Mouse (Mus musculus) hindbrain, postnatal 0 days (tissue): ENCODE results near the gene Lipc. TPM values are rescaled to one million over a fixed set of nuclear protein-coding genes. Genes with fewer than 3 reads are reported as not detected.

Source experiments
- ATAC-seq: fragments of 200-750 bp; cut with Nextera tagmentation; 2 replicates; pipeline ENCODE4 v1.8.0; 2017; ENCODE audit warnings: mild to moderate bottlenecking, moderate TSS enrichment, moderate library complexity
- DNase-seq: peaks from one replicate; pipeline ENCODE4 v3.0.0-alpha.2; 2015; ENCODE audit warnings: low spot score
- H3K27ac ChIP-seq: fragments of 300-500 bp; sonication (generic); 2 replicates; pipeline ENCODE4 v1.5.1; 2014; ENCODE audit warnings: mild to moderate bottlenecking
- H3K27me3 ChIP-seq: fragments of 300-500 bp; sonication (generic); 2 replicates; pipeline ENCODE4 v1.6.1; 2014; ENCODE audit warnings: low read length, mixed read lengths; ENCODE audit not compliant: insufficient read depth
- H3K36me3 ChIP-seq: fragments of 300-500 bp; sonication (generic); 2 replicates; pipeline ENCODE4 v1.6.1; 2014; ENCODE audit warnings: low read length, mixed read lengths; ENCODE audit not compliant: insufficient read depth
- H3K4me1 ChIP-seq: fragments of 300-500 bp; sonication (generic); 2 replicates; pipeline ENCODE4 v1.6.1; 2014; ENCODE audit warnings: antibody characterized with exemption, low read length, mixed read lengths; ENCODE audit not compliant: insufficient read depth
- H3K4me2 ChIP-seq: fragments of 300-500 bp; sonication (generic); 2 replicates; pipeline ENCODE4 v1.6.1; 2014; ENCODE audit warnings: low read depth, mild to moderate bottlenecking, low read length, moderate library complexity, mixed read lengths
- H3K4me3 ChIP-seq: fragments of 300-500 bp; sonication (generic); 2 replicates; pipeline ENCODE4 v1.5.1; 2014; ENCODE audit warnings: low read length
- H3K9ac ChIP-seq: fragments of 300-500 bp; sonication (generic); replicated peaks from 2 replicates; pipeline ENCODE4 v1.6.1; 2014; ENCODE audit warnings: mild to moderate bottlenecking, low read length, moderate library complexity, mixed read lengths
- H3K9me3 ChIP-seq: fragments of 300-500 bp; sonication (generic); 2 replicates; pipeline ENCODE4 v1.6.1; 2016; ENCODE audit warnings: low read length, mixed read lengths
- CTCF ChIP-seq: IDR thresholded peaks from 2 replicates; pipeline ENCODE4 v1.5.1; 2016; ENCODE audit warnings: antibody characterized with exemption, control low read depth, low read depth
- WGBS: fragments of 180-500 bp; shearing (Covaris S2); extraction: QIAGEN DNeasy Blood & Tissue Kit; methylation state at CpG from one replicate; pipeline ENCODE4 v1.1.7; 2014; 5-methylcytosine and 5-hydroxymethylcytosine counted together
- polyA plus RNA-seq: library from polyadenylated mRNA; unstranded; fragments of >200 nt; fragmentation: Nextera tagmentation; extraction: Ambion mirVana; gene quantifications from 2 replicates; pipeline ENCODE4 v1.2.1, GENCODE M21; 2015
- total RNA-seq: library from RNA; depleted of rRNA; stranded (reverse); fragments of >200 nt; gene quantifications from 2 replicates; pipeline ENCODE4 v1.2.3, GENCODE M21; 2014

Lipc gene
- total and polyA plus RNA-seq, 2 experiments from 2014 or later, result 0.19 TPM; not detected in 1

DNA sequence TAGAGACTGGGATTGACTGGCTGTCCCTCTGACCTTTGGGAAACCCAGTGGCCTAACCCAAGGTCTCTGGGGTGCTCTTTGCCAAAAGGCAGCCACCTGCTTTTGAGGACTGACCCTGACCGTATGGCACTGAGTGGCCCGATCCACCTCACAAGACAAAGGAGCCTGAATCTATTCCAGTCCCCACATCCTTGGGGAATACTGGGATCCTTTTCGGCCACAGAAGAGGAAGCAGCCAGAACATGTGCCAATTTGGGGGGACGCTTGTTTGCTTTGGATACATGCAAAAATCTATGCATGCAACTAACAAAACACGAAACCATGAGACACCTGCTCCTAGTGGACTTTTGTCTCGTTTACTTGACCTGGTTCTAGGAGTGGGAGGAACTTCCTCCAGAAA lies 41.7 kb downstream of the Lipc start:
- Histone ChIP-seq H3K4me2 (no peak overlapping the region), H3K4me1 (no peaks in the 10 kb centered on the region), H3K27ac (no peak overlapping the region), H3K9ac (no peak overlapping the region), H3K4me3 (no peak overlapping the region), H3K9me3 (no peaks in the 10 kb centered on the region), H3K27me3 (no peaks in the 10 kb centered on the region), H3K36me3 (no peaks in the 10 kb centered on the region)
- DNase-seq, result no peak
- 80% methylated on average over 6 of the region's 6 CpGs for WGBS
- no peak for ATAC-seq
- TF ChIP-seq CTCF, result no peak

DNA sequence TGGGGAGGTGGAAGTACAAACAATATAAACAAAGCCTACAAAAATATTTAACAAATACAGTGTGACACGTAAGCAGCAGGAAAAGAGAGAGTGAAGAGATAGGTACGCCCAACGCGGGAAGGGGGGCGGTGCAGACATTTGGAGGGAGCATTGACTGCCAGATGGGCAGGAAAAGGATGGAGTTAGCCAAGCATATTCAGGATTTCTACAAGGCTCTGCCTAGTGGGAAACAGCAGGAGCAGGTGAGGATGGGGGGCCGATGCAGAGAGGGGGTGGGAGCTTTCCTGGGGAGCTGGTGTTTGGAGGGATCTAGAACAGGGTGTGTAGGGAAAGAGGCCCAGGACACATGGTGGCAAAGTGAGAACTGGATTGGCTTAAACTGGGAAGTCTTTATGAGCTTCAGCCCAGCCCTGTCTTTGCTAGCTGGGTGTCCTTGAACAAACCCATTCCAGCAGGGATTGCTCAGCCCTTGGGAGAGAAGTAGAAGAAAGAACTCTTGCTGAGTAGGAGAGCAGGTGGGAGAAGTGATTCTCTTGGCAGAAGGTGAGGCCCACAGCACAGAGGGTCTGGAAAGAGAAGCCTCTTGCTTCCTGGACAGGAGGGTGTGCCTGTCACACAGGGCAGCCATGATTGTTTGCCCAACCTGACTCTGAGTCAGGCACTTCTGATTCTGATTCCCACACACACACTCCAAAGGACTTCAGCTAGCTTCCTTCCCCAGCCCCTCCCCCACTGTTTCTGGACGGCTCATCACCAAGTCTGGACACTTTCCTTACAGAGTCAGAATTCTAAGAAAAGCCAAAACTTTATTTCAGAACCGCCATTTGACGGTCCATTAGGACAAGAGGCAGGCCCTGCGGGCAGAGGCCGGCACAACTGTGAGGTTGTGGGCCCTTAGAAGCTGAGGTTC lies 49.0 kb downstream of the Lipc start:
- TF ChIP-seq CTCF, result no peak
- Histone ChIP-seq H3K27ac (no peak overlapping the region), H3K27me3 (no peaks in the 10 kb centered on the region), H3K9ac (no peak overlapping the region), H3K4me1 (no peaks in the 10 kb centered on the region), H3K4me2 (no peak overlapping the region), H3K9me3 (no peaks in the 10 kb centered on the region), H3K36me3 (no peaks in the 10 kb centered on the region), H3K4me3 (no peak overlapping the region)
- 85% methylated on average over 11 of the region's 11 CpGs for WGBS
- DNase-seq (no peak), ATAC-seq (no peak)

DNA sequence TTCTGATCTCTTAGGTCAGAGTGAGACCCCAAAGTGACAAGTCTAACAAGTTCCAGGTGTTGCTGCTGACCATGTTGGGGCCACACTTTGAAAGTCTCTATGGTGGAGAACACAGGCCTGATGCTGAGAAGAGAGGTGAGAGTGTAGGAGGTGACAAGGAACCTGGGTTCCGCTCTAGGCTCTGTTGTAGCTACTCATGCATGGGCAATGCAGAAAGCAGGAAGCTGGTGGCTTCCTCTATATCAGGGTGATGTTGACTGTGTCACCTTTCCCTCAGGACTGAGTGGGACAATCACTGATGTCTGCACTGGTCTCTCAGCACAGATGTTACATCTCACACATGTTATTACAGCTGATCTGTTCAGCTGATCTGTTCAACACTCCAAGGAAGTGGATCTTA lies 57.8 kb downstream of the Lipc start:
- Histone ChIP-seq H3K27ac (no peak overlapping the region), H3K36me3 (no peaks in the 10 kb centered on the region), H3K9me3 (no peaks in the 10 kb centered on the region), H3K4me3 (no peak overlapping the region), H3K4me2 (no peak overlapping the region), H3K27me3 (no peaks in the 10 kb centered on the region), H3K9ac (no peak overlapping the region), H3K4me1 (no peaks in the 10 kb centered on the region)
- TF ChIP-seq CTCF, result no peak
- WGBS, result 95% methylated on average over 1 of the region's 1 CpGs
- ATAC-seq (no peak), DNase-seq (no peak)

DNA sequence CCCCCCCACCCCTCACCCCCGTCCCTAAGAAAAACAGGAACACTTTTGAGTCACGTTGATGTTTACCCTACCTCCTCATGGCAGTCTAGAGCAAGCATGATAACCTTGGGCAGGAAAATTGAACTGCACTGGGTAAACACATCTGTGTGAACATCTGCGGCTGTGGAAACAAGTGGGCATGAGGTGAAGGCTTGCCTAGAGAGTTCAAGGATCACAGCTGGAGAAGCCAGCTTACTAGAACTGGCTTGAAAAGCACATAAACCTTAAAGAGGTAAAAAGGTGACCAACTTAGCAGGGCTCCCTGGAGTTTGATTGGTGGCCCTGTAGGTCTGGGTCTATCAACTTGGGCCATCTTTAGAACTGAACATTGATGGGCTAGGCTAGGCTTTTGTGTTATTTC lies 58.5 kb downstream of the Lipc start:
- H3K27ac ChIP-seq, result no peak overlapping the region
- no peak overlapping the region for H3K9ac ChIP-seq
- no peak for TF ChIP-seq CTCF
- ATAC-seq (no peak), DNase-seq (no peak)
- no peak overlapping the region for H3K4me2 ChIP-seq
- no peaks in the 10 kb centered on the region for H3K4me1 ChIP-seq
- 83% methylated on average over 3 of the region's 3 CpGs for WGBS
- no peak overlapping the region for H3K4me3 ChIP-seq
- no peaks in the 10 kb centered on the region for H3K9me3 ChIP-seq
- no peaks in the 10 kb centered on the region for H3K27me3 ChIP-seq
- H3K36me3 ChIP-seq, result no peaks in the 10 kb centered on the region

DNA sequence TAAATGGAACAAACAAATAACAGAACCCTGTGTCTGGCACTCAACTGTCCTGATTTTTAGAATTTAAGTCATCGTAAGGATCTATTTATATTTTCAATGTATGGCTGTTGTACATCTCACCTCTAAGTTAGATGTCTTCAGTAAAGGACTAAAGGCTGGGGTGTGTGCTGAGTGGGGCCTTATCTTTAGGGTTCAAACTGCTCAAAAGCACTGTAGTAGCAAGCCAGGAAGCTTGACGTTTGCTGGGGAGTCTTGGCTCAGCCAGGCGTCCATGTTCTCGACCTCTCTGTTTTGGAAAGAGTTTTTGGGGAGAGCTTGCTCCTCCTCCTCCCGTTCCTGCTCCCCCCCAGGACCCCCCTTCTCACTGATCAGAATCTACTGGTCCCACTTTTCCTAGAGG lies 59.4 kb downstream of the Lipc start:
- DNase-seq (no peak), ATAC-seq (no peak)
- TF ChIP-seq CTCF, result no peak
- no peak overlapping the region for H3K9ac ChIP-seq
- WGBS, result 91% methylated on average over 5 of the region's 5 CpGs
- no peaks in the 10 kb centered on the region for H3K9me3 ChIP-seq
- H3K4me3 ChIP-seq, result no peak overlapping the region
- no peaks in the 10 kb centered on the region for H3K4me1 ChIP-seq
- no peak overlapping the region for H3K27ac ChIP-seq
- no peaks in the 10 kb centered on the region for H3K27me3 ChIP-seq
- H3K4me2 ChIP-seq, result no peak overlapping the region
- H3K36me3 ChIP-seq, result no peaks in the 10 kb centered on the region

DNA sequence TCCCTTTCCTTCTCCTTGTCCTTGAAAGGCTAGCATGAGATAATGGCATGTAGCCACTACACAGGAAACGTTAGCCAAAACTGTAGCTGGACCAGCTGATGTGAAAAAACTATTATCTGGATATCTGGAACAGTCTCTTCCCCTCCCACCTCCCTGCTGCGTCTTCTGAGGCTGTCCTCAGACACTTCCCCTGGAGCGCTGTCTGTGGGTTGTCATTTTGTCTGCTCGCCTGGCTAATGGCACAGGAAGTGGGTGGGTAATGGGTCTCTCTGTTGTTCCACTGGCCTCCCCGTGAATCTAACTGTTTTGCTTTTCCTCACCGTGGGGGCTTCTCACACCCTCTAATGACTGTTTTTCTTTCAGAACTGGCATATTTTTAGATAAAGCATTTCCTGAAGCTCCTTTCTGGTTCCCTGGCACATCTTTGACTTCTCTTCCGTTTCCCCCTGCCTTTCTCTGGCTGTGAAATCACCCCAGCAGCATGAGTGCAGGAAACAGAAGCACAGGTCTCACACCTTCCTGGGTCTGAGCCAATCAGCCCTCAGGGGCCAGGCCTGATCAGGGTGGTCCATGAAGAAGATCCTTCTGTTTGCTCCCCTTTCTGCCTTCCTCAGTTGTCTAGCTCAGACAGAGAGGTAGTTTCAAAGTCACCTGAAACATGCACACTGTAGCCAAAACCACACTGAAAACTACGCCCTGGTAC lies 60.4 kb downstream of the Lipc start:
- no peak overlapping the region for H3K27ac ChIP-seq
- DNase-seq, result no peak

DNA sequence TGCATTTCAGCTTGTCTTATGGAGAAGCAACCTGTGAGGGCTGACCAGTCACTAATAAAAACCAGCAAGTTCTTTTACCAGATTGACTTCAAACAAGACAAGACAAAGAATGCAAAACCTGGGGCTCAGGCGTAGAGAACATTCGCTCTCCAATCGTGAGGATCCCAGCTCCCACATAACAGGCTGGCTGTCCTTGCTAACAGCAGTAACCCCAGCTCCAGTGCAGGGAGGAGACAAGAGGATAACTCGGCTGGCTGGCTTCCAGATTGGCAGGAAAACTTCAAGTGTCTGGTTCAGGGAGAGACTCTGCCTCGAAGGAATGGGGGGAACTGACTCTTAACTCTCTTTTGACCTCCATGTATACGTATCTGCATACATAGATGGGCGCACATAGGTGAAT lies 61.3 kb downstream of the Lipc start:
- no peaks in the 10 kb centered on the region for H3K27me3 ChIP-seq
- no peaks in the 10 kb centered on the region for H3K9me3 ChIP-seq
- no peaks in the 10 kb centered on the region for H3K36me3 ChIP-seq
- TF ChIP-seq CTCF, result no peak
- no peak overlapping the region for H3K4me3 ChIP-seq
- no peaks in the 10 kb centered on the region for H3K4me1 ChIP-seq
- no peak overlapping the region for H3K9ac ChIP-seq
- H3K27ac ChIP-seq, result no peak overlapping the region
- 87% methylated on average over 7 of the region's 7 CpGs for WGBS
- ATAC-seq (no peak), DNase-seq (no peak)
- no peak overlapping the region for H3K4me2 ChIP-seq

More for the DNA sequence above, 60.4 kb downstream of the Lipc start:
- WGBS, result 70% methylated on average over 8 of the region's 8 CpGs
- Histone ChIP-seq H3K4me1 (no peaks in the 10 kb centered on the region), H3K4me2 (no peak overlapping the region), H3K9ac (no peak overlapping the region), H3K9me3 (no peaks in the 10 kb centered on the region), H3K27me3 (no peaks in the 10 kb centered on the region), H3K36me3 (no peaks in the 10 kb centered on the region), H3K4me3 (no peak overlapping the region)
- no peak for ATAC-seq
- TF ChIP-seq CTCF, result no peak
